Mouse (Mus musculus) B cell, adult 2 months (primary cell): ENCODE data around the gene Zwilch.
A peak's percentile ranks its signal among the peaks of the same experiment; 100 is the strongest.
"Not testable (repeated sequence)": the region's sequence is repeated elsewhere in the genome, so short reads cannot be mapped to it uniquely, and the experiment has no call there.

Experiments
- DNase-seq, 2 experiments: peaks; one replicate each; pipeline ENCODE4 v3.0.0; 2022

Zwilch gene

GRCm38 (mm10) chr9:64178610-64178973 lies 5.7 kb upstream of the Zwilch start:
- DNase-seq: no peak

GRCm38 (mm10) chr9:64175378-64175777 lies 2.5 kb upstream of the Zwilch start:
- no peak for DNase-seq

- no peak for DNase-seq
Observed at GRCm38 (mm10) chr9:64174766-64175165, 1.9 kb upstream of the Zwilch start.

GRCm38 (mm10) chr9:64174341-64174740 lies 1.4 kb upstream of the Zwilch start:
- no peak for DNase-seq

GRCm38 (mm10) chr9:64173666-64174220 lies 839 bp upstream of the Zwilch start:
- DNase-seq: no peak

GRCm38 (mm10) chr9:64172145-64172815 lies 624 bp downstream of the Zwilch start:
- DNase-seq: no peak

- not testable (repeated sequence) for DNase-seq
Observed at GRCm38 (mm10) chr9:64169967-64170366, 2.9 kb downstream of the Zwilch start.

GRCm38 (mm10) chr9:64160471-64160870 lies 12.4 kb downstream of the Zwilch start:
- DNase-seq: no peak

- DNase-seq: no peak
Observed at GRCm38 (mm10) chr9:64156641-64157040, 16.3 kb downstream of the Zwilch start.

- no peak for DNase-seq
Observed at GRCm38 (mm10) chr9:64139879-64140278, 33.0 kb downstream of the Zwilch start.

GRCm38 (mm10) chr9:64138896-64139295 lies 34.0 kb downstream of the Zwilch start:
- DNase-seq: peak; percentile 79

- no peak for DNase-seq
Observed at GRCm38 (mm10) chr9:64131623-64132022, 41.3 kb downstream of the Zwilch start.

- DNase-seq: no peak
Observed at GRCm38 (mm10) chr9:64126121-64126520, 46.8 kb downstream of the Zwilch start.

GRCm38 (mm10) chr9:64125307-64125706 lies 47.6 kb downstream of the Zwilch start:
- no peak for DNase-seq

GRCm38 (mm10) chr9:64124846-64125245 lies 48.1 kb downstream of the Zwilch start:
- DNase-seq: not testable (repeated sequence)

- DNase-seq: no peak
Observed at GRCm38 (mm10) chr9:64122601-64123000, 50.3 kb downstream of the Zwilch start.

- DNase-seq: peak in 1 of 2 experiments; percentile 23
Observed at GRCm38 (mm10) chr9:64120584-64121277, 52.2 kb downstream of the Zwilch start.

- DNase-seq: peak; percentile 76 to 78
Observed at GRCm38 (mm10) chr9:64119898-64120297, 53.0 kb downstream of the Zwilch start.

- DNase-seq: no peak
Observed at GRCm38 (mm10) chr9:64116876-64117275, 56.0 kb downstream of the Zwilch start, which contains the start of gene Lctl. Gene Lctl, plus strand, starts transcription at chr9:64117147.

GRCm38 (mm10) chr9:64115756-64116155 lies 57.1 kb downstream of the Zwilch start:
- no peak for DNase-seq

- DNase-seq: no peak
Observed at GRCm38 (mm10) chr9:64114646-64115045, 58.3 kb downstream of the Zwilch start.

- no peak for DNase-seq
Observed at GRCm38 (mm10) chr9:64110502-64110901, 62.4 kb downstream of the Zwilch start.

- DNase-seq: no peak
Observed at GRCm38 (mm10) chr9:64105301-64105700, 67.6 kb downstream of the Zwilch start.

GRCm38 (mm10) chr9:64100442-64100841 lies 72.5 kb downstream of the Zwilch start:
- DNase-seq: peak; percentile 78 to 79
